Mouse (Mus musculus) liver, adult 2 months (tissue): ENCODE results near the gene Gm20388.

Source experiments
- CTCF ChIP-seq: fragments of 200-500 bp; IDR thresholded peaks from 2 replicates; pipeline ENCODE4 v1.5.1; 2011; ENCODE audit warnings: low read depth, low read length, control low read depth
- POLR2A ChIP-seq: fragments of 200-500 bp; IDR thresholded peaks from 2 replicates; pipeline ENCODE4 v1.6.1; 2011; ENCODE audit warnings: low read length, control low read depth; ENCODE audit not compliant: insufficient read depth; ENCODE audit errors: extremely low read depth

- TF ChIP-seq CTCF, result no peak
- no peak for TF ChIP-seq POLR2A
Measured at GRCm38 (mm10) chr8:121431499-121431898, 1520.9 kb downstream of the Gm20388 start.
